Mouse (Mus musculus): Measurements from ENCODE around the gene Gm42417.

DNA sequence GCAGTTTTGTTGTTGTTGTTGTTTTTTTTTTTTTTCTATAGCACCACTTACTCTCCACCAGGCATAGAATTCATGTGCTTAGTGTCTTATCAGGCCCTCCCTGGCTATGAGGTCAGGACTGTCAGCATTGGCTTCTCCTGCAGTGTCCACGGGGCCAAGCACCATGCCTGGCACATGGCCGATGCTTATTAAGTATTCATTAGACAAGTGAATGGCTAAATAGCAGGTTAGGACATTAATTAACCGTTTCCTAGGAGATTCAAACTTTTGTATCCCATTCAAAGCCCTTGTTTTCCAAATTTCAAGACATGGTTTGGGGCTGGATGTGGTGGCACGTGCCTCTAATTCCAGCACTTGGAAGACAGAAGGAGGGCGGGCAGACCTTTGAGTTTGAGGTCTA lies 42.0 kb upstream of the Gm42417 start:
- no peak for TF ChIP-seq CTCF (IDR thresholded peaks at IDR 0.05; ENCODE audit: insufficient read depth, low read length)
- no peak for TF ChIP-seq POLR2A (IDR thresholded peaks at IDR 0.05; ENCODE audit: borderline replicate concordance, extremely low read depth, low read depth, low read length)
